Mouse (Mus musculus): ENCODE data around the gene Tdpoz2. TPM values are rescaled to one million over a fixed set of nuclear protein-coding genes. Genes with fewer than 3 reads are reported as not detected.
"Not testable (repeated sequence)": the region's sequence is repeated elsewhere in the genome, so short reads cannot be mapped to it uniquely, and the experiment has no call there.

Tdpoz2 gene
- not detected for total RNA-seq (2021)
- long read RNA-seq, experiment 1, result 0 reads
- long read RNA-seq, experiment 2, result 0 reads

DNA sequence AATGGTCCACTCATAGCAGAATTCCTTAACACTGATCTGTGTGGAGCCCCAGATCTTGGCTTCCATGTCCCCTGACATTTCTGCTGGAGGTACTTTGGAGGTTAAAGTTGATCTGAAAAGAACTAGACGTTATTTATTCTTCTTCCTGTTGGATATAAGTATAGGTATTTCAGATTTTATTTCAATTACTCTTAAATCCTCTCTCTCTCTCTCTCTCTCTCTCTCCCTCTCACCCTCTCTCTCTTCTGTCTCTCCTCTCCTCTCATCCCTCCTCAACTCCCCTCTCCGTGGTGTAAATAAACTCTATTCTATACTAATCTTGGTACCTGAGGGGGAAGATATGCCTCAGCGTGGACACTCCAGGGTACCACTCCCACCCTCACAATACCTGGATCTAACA, at the start of gene Tdpoz2:
Gene Tdpoz2 (minus strand): TSS at position 101 of the 400 bp plus-strand sequence.
- no peak for DNase-seq (ENCODE audit: low spot score in 2 of 2)

DNA sequence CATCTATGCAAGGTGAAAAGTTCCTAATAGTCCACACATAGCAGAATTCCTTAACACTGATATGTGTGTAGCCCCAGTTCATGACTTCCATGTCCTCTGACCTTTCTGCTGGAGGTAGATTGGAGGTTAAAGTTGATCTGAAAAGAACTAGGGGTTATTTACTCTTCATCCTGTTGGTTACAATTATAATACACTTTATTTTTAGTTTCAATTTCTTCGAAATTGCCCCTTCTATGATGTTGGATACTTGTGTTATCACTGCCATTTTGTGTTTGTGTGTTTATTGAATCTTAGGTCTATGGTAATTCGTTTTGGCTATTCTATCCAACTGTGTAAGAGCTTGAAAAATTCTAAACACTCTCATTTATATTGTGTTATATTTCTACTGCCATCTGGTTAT, 40.5 kb upstream of the Tdpoz2 start, which contains the start of gene Gm37596:
Gene Gm37596 (minus strand): TSS at position 101 of the 400 bp plus-strand sequence.
- not testable (repeated sequence) for DNase-seq (ENCODE audit: low spot score in 2 of 2)

GRCm38 (mm10) chr3:93676210-93676609, 23.7 kb upstream of the Tdpoz2 start, which contains the start of gene Tdpoz1:
Gene Tdpoz1, minus strand, starts transcription at chr3:93676310.
- DNase-seq (ENCODE audit: low spot score in 2 of 2), result not testable (repeated sequence)

- not testable (repeated sequence) for DNase-seq (ENCODE audit: low spot score in 2 of 2)
Observed at GRCm38 (mm10) chr3:93670805-93671503, 18.5 kb upstream of the Tdpoz2 start.

DNA sequence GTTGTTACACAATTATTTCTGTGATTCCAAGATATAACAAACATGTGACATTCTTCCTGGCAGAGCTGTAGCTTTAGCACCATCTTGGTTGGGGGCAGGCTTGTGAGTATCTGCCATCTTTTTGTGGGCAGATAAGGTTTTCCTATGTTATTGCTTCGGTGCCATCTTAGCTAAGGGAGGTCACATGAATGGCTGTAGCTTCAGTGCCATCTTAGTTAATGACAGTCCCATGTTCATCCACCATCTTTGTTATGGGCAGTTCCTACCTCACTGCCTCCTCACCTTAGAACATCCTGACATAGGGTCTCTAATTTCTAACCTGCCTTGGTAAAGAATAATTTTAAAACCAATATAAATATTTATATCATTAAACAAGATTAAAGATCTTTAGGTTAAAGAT, 1.8 kb upstream of the Tdpoz2 start:
- no peak for DNase-seq (ENCODE audit: low spot score in 2 of 2)

DNA sequence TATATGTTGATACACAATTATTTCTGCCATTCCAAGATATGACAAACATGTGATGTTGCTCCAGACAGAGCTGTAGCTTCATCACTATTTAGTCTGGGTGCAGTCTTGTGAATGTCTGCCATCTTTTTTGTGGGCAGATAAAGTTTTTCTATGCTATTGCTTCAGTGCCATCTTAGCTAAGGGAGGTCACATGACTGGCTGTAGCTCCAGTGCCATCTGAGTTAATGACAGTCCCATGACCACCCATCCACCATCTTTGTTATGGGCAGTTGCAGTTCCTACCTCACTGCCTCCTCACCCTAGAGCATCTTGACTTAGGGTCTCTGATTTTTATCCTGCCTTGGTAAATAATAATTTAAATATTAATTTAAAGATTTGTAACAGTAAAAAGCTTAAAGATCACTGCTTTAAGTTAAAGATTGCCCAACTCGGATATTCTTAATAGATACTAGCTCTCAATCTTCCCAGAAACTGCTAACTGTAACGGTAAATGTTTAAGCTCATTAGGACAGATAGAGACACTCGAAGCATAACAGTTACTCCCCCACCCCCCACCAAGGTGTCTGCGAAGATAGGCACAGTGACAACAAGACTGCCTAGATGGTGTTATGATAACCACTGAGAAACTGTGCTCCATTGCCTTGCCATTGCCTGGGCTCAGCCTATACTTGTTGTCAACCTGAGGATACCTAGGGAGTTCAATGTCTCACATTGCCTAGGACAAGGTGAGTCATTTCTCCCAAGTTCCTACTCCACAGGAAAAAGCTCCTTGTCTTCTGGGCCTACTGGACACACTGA, 21.4 kb downstream of the Tdpoz2 start:
- not testable (repeated sequence) for DNase-seq (ENCODE audit: low spot score in 2 of 2)

GRCm38 (mm10) chr3:93608970-93609369, 43.5 kb downstream of the Tdpoz2 start:
- DNase-seq (ENCODE audit: low spot score in 2 of 2), result not testable (repeated sequence)

DNA sequence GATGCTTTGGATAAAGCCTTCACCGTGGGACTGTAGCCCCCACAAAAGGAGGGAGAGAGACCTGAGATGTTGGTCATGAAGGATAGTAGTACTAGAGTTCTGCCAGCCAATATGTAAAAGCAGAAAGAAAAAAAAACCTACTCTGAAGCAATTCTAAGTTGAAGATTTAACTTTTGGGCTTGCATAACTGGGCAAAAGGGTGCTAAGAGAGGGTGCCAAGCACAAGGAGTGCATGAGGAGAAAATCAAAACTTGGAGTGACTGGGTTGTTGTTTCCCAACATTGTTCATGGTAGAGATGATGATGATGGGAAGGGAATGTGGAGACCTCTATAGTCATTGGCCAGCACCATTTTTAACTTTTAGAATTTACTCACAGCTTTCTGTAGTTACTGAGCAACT, 50.6 kb downstream of the Tdpoz2 start:
- no peak for DNase-seq (ENCODE audit: low spot score in 2 of 2)

Other genes with a start within 250 kb of the Tdpoz2 start
- under 1 TPM; 0.34 to 0.42 TPM for gene Tchh, start 210.4 kb downstream of the Tdpoz2 start, total RNA-seq (2021)
- gene Tchhl1, start 183.9 kb downstream of the Tdpoz2 start, total RNA-seq (2021), result not detected
- 100 to 1,000 TPM; 310 to 333 TPM for gene S100a11, start 132.2 kb downstream of the Tdpoz2 start, total RNA-seq (2021)
- gene S100a10, start 97.6 kb downstream of the Tdpoz2 start, total RNA-seq (2021), result 100 to 1,000 TPM; 290 to 327 TPM
- not detected for gene Tdpoz1, start 23.6 kb upstream of the Tdpoz2 start, total RNA-seq (2021)
- gene Gm37596, start 40.4 kb upstream of the Tdpoz2 start, total RNA-seq (2021), result not detected
- not detected for gene Gm5773, start 120.3 kb upstream of the Tdpoz2 start, total RNA-seq (2021)
- gene Tdpoz4, start 143.7 kb upstream of the Tdpoz2 start, total RNA-seq (2021), result not detected
- gene Tdpoz3, start 173.3 kb upstream of the Tdpoz2 start, total RNA-seq (2021), result not detected